Comparison of ENCODE assay signal across 8 mouse cellular contexts in genomic region chr19:57610058-57610475, GRCm38 (mm10). TPM values are rescaled to one million over a fixed set of nuclear protein-coding genes. Genes with fewer than 3 reads are reported as not detected.
DNase-seq lines count a peak whose midpoint lies in the region; ATAC-seq and TF ChIP-seq lines count a peak whose summit lies in the region.

No protein-coding gene starts in this region.

- no peak for TF ChIP-seq POLR2A in cerebellum, adult 2 months (IDR thresholded peaks at IDR 0.05; ENCODE audit: borderline replicate concordance, insufficient read depth, low read length)

- no peaks in the 10 kb centered on the region for H3K36me3 ChIP-seq in hindbrain, embryonic 10.5 days
- no peaks in the 10 kb centered on the region for H3K36me3 ChIP-seq in stomach, postnatal 0 days (ENCODE audit: control insufficient read depth, insufficient read depth, low read length)

- H3K4me2 ChIP-seq in stomach, postnatal 0 days (replicated peaks; ENCODE audit: low read depth) = peak overlapping the region; percentile 97

- H3K9ac ChIP-seq in stomach, postnatal 0 days (ENCODE audit: low read length) = peak overlapping the region; percentile 96

- no peak for TF ChIP-seq EP300 in stomach, postnatal 0 days (optimal IDR thresholded peaks at IDR 0.05)

- peak in 1 of 2 experiments; percentile 8 for DNase-seq in cerebellum, adult 2 months
- DNase-seq in cerebellum, adult 9-11 months = no peak
- peak; percentile 35 for DNase-seq in urinary bladder, adult 2 months (ENCODE audit: low spot score)
- DNase-seq in urinary bladder, postnatal 4 days (ENCODE audit: low spot score in 2 of 2) = no peak
- peak; percentile 76 for DNase-seq in hindbrain, embryonic 10.5 days (ENCODE audit: low spot score)
- peak; percentile 59 for DNase-seq in lung, postnatal 10 days
- no peak for DNase-seq in stomach, postnatal 0 days (ENCODE audit: low spot score)
- DNase-seq in cerebellum, postnatal 4 days (ENCODE audit: low spot score in 2 of 2) = no peak

- H3K4me1 ChIP-seq in cerebellum, adult 2 months (ENCODE audit: control insufficient read depth, insufficient read depth, low read length) = no peaks in the 10 kb centered on the region
- peaks cover 37% of the 10 kb centered on the region for H3K4me1 ChIP-seq in hindbrain, embryonic 10.5 days (replicated peaks)
- H3K4me1 ChIP-seq in stomach, postnatal 0 days (replicated peaks; ENCODE audit: control insufficient read depth, insufficient read depth) = no peaks in the 10 kb centered on the region; the same call in 1 of the 2 replicates

- no peak for TF ChIP-seq CTCF in cerebellum, adult 2 months (IDR thresholded peaks at IDR 0.05; ENCODE audit: borderline replicate concordance, insufficient read depth, low read depth, low read length)
- no peak for TF ChIP-seq CTCF in stomach, postnatal 0 days (IDR thresholded peaks at IDR 0.05; ENCODE audit: low read depth)

- no peak for ATAC-seq in stomach, postnatal 0 days (ENCODE audit: low FRiP score, low TSS enrichment)

- H3K27ac ChIP-seq in cerebellum, adult 2 months (ENCODE audit: insufficient read depth, low read length) = no peak overlapping the region
- H3K27ac ChIP-seq in hindbrain, embryonic 10.5 days = peak overlapping the region; percentile 98
- H3K27ac ChIP-seq in stomach, postnatal 0 days (replicated peaks) = peak overlapping the region; percentile 97

- no peaks in the 10 kb centered on the region; the same call in 1 of the 2 replicates for H3K27me3 ChIP-seq in cerebellum, adult 2 months (ENCODE audit: control insufficient read depth, insufficient read depth, low read length)
- no peaks in the 10 kb centered on the region for H3K27me3 ChIP-seq in hindbrain, embryonic 10.5 days (ENCODE audit: insufficient read depth, poor library complexity, severe bottlenecking)
- H3K27me3 ChIP-seq in stomach, postnatal 0 days (ENCODE audit: control insufficient read depth, insufficient read depth, low read length) = no peaks in the 10 kb centered on the region

- H3K9me3 ChIP-seq in hindbrain, embryonic 10.5 days = 0 out of 2 replicates have a peak, but pooled peaks cover 2% of the 10 kb centered on the region
- no peaks in the 10 kb centered on the region for H3K9me3 ChIP-seq in stomach, postnatal 0 days (ENCODE audit: control insufficient read depth, low read length)

- peak overlapping the region; percentile 68 for H3K4me3 ChIP-seq in cerebellum, adult 2 months (replicated peaks; ENCODE audit: insufficient read depth, low read depth, low read length)
- peak overlapping the region; percentile 95 for H3K4me3 ChIP-seq in hindbrain, embryonic 10.5 days
- H3K4me3 ChIP-seq in stomach, postnatal 0 days (ENCODE audit: low read depth, low read length) = peak overlapping the region; percentile 96

- WGBS in cerebellum, adult 2 months = under 1% methylated on average over 21 of the region's 21 CpGs
- WGBS in hindbrain, embryonic 10.5 days = under 1% methylated on average over 21 of the region's 21 CpGs
- WGBS in stomach, postnatal 0 days = under 1% methylated on average over 21 of the region's 21 CpGs

RNA-seq across cellular contexts. Expression of gene Atrnl1, which starts 0.8 kb away (rescaled TPM):
- 21.1 and 21.5 TPM in 2 replicates for polyA plus RNA-seq in cerebellum, adult 2 months (2012; rRNA removed)
- polyA plus RNA-seq in urinary bladder, adult 2 months (2012; rRNA removed) = 10.9 and 14.2 TPM in 2 replicates
- 3.5 and 4.5 TPM in 2 replicates for polyA plus RNA-seq in hindbrain, embryonic 10.5 days (2016; fragmentation: Nextera tagmentation; extraction: Ambion mirVana)
- 3.9 and 4.2 TPM in 2 replicates for polyA plus RNA-seq in stomach, postnatal 0 days (2015; fragmentation: Nextera tagmentation; extraction: Ambion mirVana)

Comparison
In these comparisons a context has a peak if more than half of its experiments do, and no peak if none do; other contexts are left out.
1. DNase-seq: peak in urinary bladder, adult 2 months (single experiment), hindbrain, embryonic 10.5 days (single experiment) and lung, postnatal 10 days (single experiment); none in cerebellum, adult 9-11 months (single experiment), urinary bladder, postnatal 4 days (0 of 2), stomach, postnatal 0 days (single experiment) and cerebellum, postnatal 4 days (0 of 2).
2. Peak in every context shown above with its lines, with median percentiles within 50 percentile points of each other: H3K4me3 ChIP-seq.